Mouse (Mus musculus) liver, embryonic 13.5 days (tissue): ENCODE results near the gene Rfx6. TPM values are rescaled to one million over a fixed set of nuclear protein-coding genes. Genes with fewer than 3 reads are reported as not detected.

Experiments
- ATAC-seq: fragments of 200-750 bp; cut with Nextera tagmentation; 2 replicates; pipeline ENCODE4 v1.8.0; 2017; ENCODE audit warnings: low read depth, mild to moderate bottlenecking, moderate number of reproducible peaks, moderate library complexity
- DNase-seq: peaks from one replicate; pipeline ENCODE4 v3.0.0; 2022
- H3K27ac ChIP-seq: fragments of 300-500 bp; sonication (generic); 2 replicates; pipeline ENCODE4 v1.5.1; 2015; ENCODE audit warnings: moderate library complexity, mild to moderate bottlenecking, inconsistent platforms
- H3K27me3 ChIP-seq: fragments of 300-500 bp; sonication (generic); 2 replicates; pipeline ENCODE4 v1.6.1; 2015; ENCODE audit warnings: mild to moderate bottlenecking, inconsistent platforms
- H3K36me3 ChIP-seq: fragments of 300-500 bp; sonication (generic); 2 replicates; pipeline ENCODE4 v1.6.1; 2015; ENCODE audit warnings: mild to moderate bottlenecking, inconsistent platforms
- H3K4me1 ChIP-seq: fragments of 300-500 bp; sonication (generic); replicated peaks from 2 replicates; pipeline ENCODE4 v1.6.1; 2015; ENCODE audit warnings: inconsistent platforms
- H3K4me2 ChIP-seq: fragments of 300-500 bp; sonication (generic); 2 replicates; pipeline ENCODE4 v1.6.1; 2015; ENCODE audit warnings: inconsistent platforms, mild to moderate bottlenecking, moderate library complexity
- H3K4me3 ChIP-seq: fragments of 300-500 bp; sonication (generic); replicated peaks from 2 replicates; pipeline ENCODE4 v1.5.1; 2015; ENCODE audit warnings: mild to moderate bottlenecking, inconsistent platforms
- H3K9ac ChIP-seq: fragments of 300-500 bp; sonication (generic); 2 replicates; pipeline ENCODE4 v1.6.1; 2015; ENCODE audit warnings: mild to moderate bottlenecking, inconsistent platforms
- H3K9me3 ChIP-seq: fragments of 300-500 bp; sonication (generic); replicated peaks from 2 replicates; pipeline ENCODE4 v1.6.1; 2016; ENCODE audit warnings: inconsistent platforms
- WGBS: fragments of 180-500 bp; shearing (Covaris S2); methylation state at CpG from one replicate; pipeline ENCODE4 v1.1.7; 2015; ENCODE audit not compliant: insufficient replicate concordance; 5-methylcytosine and 5-hydroxymethylcytosine counted together
- polyA plus RNA-seq: library from polyadenylated mRNA; unstranded; fragments of >200 nt; fragmentation: Nextera tagmentation; extraction: Ambion mirVana; gene quantifications from 2 replicates; pipeline ENCODE4 v1.2.1, GENCODE M21; 2015

The Rfx6 gene
- not detected in 2 replicates for polyA plus RNA-seq

GRCm38 (mm10) chr10:51677548-51678250, at the start of gene Rfx6:
Rfx6 (plus strand) TSS chr10:51677756.
- peaks cover 25% of the 10 kb centered on the region for H3K27me3 ChIP-seq
- H3K9ac ChIP-seq, result no peak within 1 kb of the TSS
- no peaks in the 10 kb centered on the region for H3K4me1 ChIP-seq
- H3K36me3 ChIP-seq, result no peaks in the 10 kb centered on the region
- no peak for DNase-seq
- 2% methylated on average over 38 of the region's 38 CpGs for WGBS
- H3K9me3 ChIP-seq, result no peaks in the 10 kb centered on the region
- ATAC-seq, result peak; percentile 20; the same call in 1 of the 2 replicates
- H3K4me2 ChIP-seq, result peak within 1 kb of the TSS; percentile 59
- H3K27ac ChIP-seq, result no peak within 1 kb of the TSS
- peak within 1 kb of the TSS; percentile 37 for H3K4me3 ChIP-seq

GRCm38 (mm10) chr10:51631411-51632136, 46.0 kb upstream of the Rfx6 start, which contains the start of gene Gprc6a:
Gprc6a (minus strand) TSS chr10:51631461.
- Histone ChIP-seq H3K36me3 (no peaks in the 10 kb centered on the region), H3K9ac (no peak within 1 kb of the TSS), H3K27ac (no peak within 1 kb of the TSS), H3K4me1 (no peaks in the 10 kb centered on the region), H3K27me3 (no peaks in the 10 kb centered on the region), H3K4me2 (no peak within 1 kb of the TSS), H3K9me3 (no peaks in the 10 kb centered on the region), H3K4me3 (no peak within 1 kb of the TSS)
- no peak for ATAC-seq
- WGBS, result 64% methylated on average over 8 of the region's 8 CpGs
- DNase-seq, result no peak

- Histone ChIP-seq H3K36me3 (no peaks in the 10 kb centered on the region), H3K9me3 (no peaks in the 10 kb centered on the region), H3K9ac (no peak overlapping the region), H3K4me1 (no peaks in the 10 kb centered on the region), H3K4me2 (no peak overlapping the region), H3K4me3 (no peak overlapping the region), H3K27me3 (no peaks in the 10 kb centered on the region), H3K27ac (no peak overlapping the region)
- 37% methylated on average over 3 of the region's 3 CpGs for WGBS
- no peak for DNase-seq
- no peak for ATAC-seq
Measured at GRCm38 (mm10) chr10:51649506-51650221, 27.9 kb upstream of the Rfx6 start.

GRCm38 (mm10) chr10:51657324-51657723, 20.2 kb upstream of the Rfx6 start:
- no peak overlapping the region for H3K4me2 ChIP-seq
- 61% methylated on average over 1 of the region's 1 CpGs for WGBS
- ATAC-seq (no peak), DNase-seq (no peak)
- no peak overlapping the region for H3K9ac ChIP-seq
- no peak overlapping the region for H3K4me3 ChIP-seq
- no peak overlapping the region for H3K27ac ChIP-seq
- no peaks in the 10 kb centered on the region for H3K9me3 ChIP-seq
- H3K27me3 ChIP-seq, result no peaks in the 10 kb centered on the region
- no peaks in the 10 kb centered on the region for H3K4me1 ChIP-seq
- no peaks in the 10 kb centered on the region for H3K36me3 ChIP-seq

- H3K4me3 ChIP-seq, result no peak overlapping the region
- DNase-seq, result no peak
- no peak overlapping the region for H3K9ac ChIP-seq
- no peak overlapping the region for H3K27ac ChIP-seq
- H3K4me1 ChIP-seq, result no peaks in the 10 kb centered on the region
- no peaks in the 10 kb centered on the region for H3K27me3 ChIP-seq
- no peaks in the 10 kb centered on the region for H3K9me3 ChIP-seq
- H3K4me2 ChIP-seq, result no peak overlapping the region
- no peak for ATAC-seq
- no peaks in the 10 kb centered on the region for H3K36me3 ChIP-seq
Measured at GRCm38 (mm10) chr10:51669334-51669733, 8.2 kb upstream of the Rfx6 start.

- DNase-seq (no peak), ATAC-seq (no peak)
- no peak overlapping the region for H3K4me3 ChIP-seq
- 46% methylated on average over 4 of the region's 4 CpGs for WGBS
- no peak overlapping the region for H3K9ac ChIP-seq
- H3K27ac ChIP-seq, result no peak overlapping the region
- no peaks in the 10 kb centered on the region for H3K9me3 ChIP-seq
- no peak overlapping the region for H3K4me2 ChIP-seq
- H3K27me3 ChIP-seq, result peaks cover 5% of the 10 kb centered on the region
- no peaks in the 10 kb centered on the region for H3K36me3 ChIP-seq
- H3K4me1 ChIP-seq, result no peaks in the 10 kb centered on the region
Measured at GRCm38 (mm10) chr10:51671583-51671982, 6.0 kb upstream of the Rfx6 start.

GRCm38 (mm10) chr10:51672082-51672779, 5.3 kb upstream of the Rfx6 start:
- DNase-seq, result no peak
- H3K4me1 ChIP-seq, result no peaks in the 10 kb centered on the region
- H3K9me3 ChIP-seq, result no peaks in the 10 kb centered on the region
- no peak overlapping the region for H3K4me2 ChIP-seq
- no peak overlapping the region for H3K9ac ChIP-seq
- no peak overlapping the region for H3K27ac ChIP-seq
- ATAC-seq, result no peak
- H3K27me3 ChIP-seq, result peaks cover 11% of the 10 kb centered on the region
- WGBS, result 34% methylated on average over 1 of the region's 1 CpGs
- no peaks in the 10 kb centered on the region for H3K36me3 ChIP-seq
- H3K4me3 ChIP-seq, result no peak overlapping the region

- Histone ChIP-seq H3K4me1 (no peaks in the 10 kb centered on the region), H3K9me3 (no peaks in the 10 kb centered on the region), H3K27me3 (peaks cover 25% of the 10 kb centered on the region), H3K4me2 (peak overlapping the region; percentile 59), H3K36me3 (no peaks in the 10 kb centered on the region), H3K27ac (no peak overlapping the region), H3K9ac (no peak overlapping the region), H3K4me3 (peak overlapping the region; percentile 37; the same call in 1 of the 2 replicates)
- 10% methylated on average over 10 of the region's 10 CpGs for WGBS
- no peak for DNase-seq
- no peak for ATAC-seq
Measured at GRCm38 (mm10) chr10:51678251-51678639, 689 bp downstream of the Rfx6 start.

GRCm38 (mm10) chr10:51720904-51721303, 43.3 kb downstream of the Rfx6 start:
- no peaks in the 10 kb centered on the region for H3K4me1 ChIP-seq
- no peak overlapping the region for H3K4me2 ChIP-seq
- H3K9me3 ChIP-seq, result no peaks in the 10 kb centered on the region
- H3K27ac ChIP-seq, result no peak overlapping the region
- WGBS, result 42% methylated on average over 3 of the region's 3 CpGs
- no peaks in the 10 kb centered on the region for H3K27me3 ChIP-seq
- ATAC-seq (no peak), DNase-seq (no peak)
- H3K36me3 ChIP-seq, result no peaks in the 10 kb centered on the region
- H3K4me3 ChIP-seq, result no peak overlapping the region
- H3K9ac ChIP-seq, result no peak overlapping the region

- DNase-seq (no peak), ATAC-seq (no peak)
- 64% methylated on average over 5 of the region's 5 CpGs for WGBS
Measured at GRCm38 (mm10) chr10:51761436-51761835, 83.9 kb downstream of the Rfx6 start.

GRCm38 (mm10) chr10:51763241-51763640, 85.7 kb downstream of the Rfx6 start:
- ATAC-seq, result peak; percentile 72
- no peaks in the 10 kb centered on the region for H3K9me3 ChIP-seq
- no peak overlapping the region for H3K4me3 ChIP-seq
- H3K9ac ChIP-seq, result no peak overlapping the region
- H3K4me1 ChIP-seq, result no peaks in the 10 kb centered on the region
- WGBS, result 56% methylated on average over 2 of the region's 2 CpGs
- no peak for DNase-seq
- H3K4me2 ChIP-seq, result no peak overlapping the region
- H3K27ac ChIP-seq, result no peak overlapping the region
- H3K36me3 ChIP-seq, result no peaks in the 10 kb centered on the region
- no peaks in the 10 kb centered on the region for H3K27me3 ChIP-seq

More at GRCm38 (mm10) chr10:51761436-51761835, 83.9 kb downstream of the Rfx6 start:
- no peak overlapping the region for H3K9ac ChIP-seq
- H3K4me2 ChIP-seq, result no peak overlapping the region
- H3K36me3 ChIP-seq, result no peaks in the 10 kb centered on the region
- H3K27me3 ChIP-seq, result no peaks in the 10 kb centered on the region
- no peak overlapping the region for H3K27ac ChIP-seq
- no peak overlapping the region for H3K4me3 ChIP-seq
- H3K4me1 ChIP-seq, result no peaks in the 10 kb centered on the region
- no peaks in the 10 kb centered on the region for H3K9me3 ChIP-seq
